Mouse (Mus musculus) thymus, adult 2 months (tissue): ENCODE measurements at regions not wholly inside any gene's neighbourhood (a gene's known extent, or its start where the extent isn't known, plus 50 kb on each side); places are given as distances from the start of the nearest gene placed in this dataset.
A peak's percentile ranks its signal among the peaks of the same experiment; 100 is the strongest.

ENCODE experiments used
- DNase-seq: peaks from one replicate; pipeline ENCODE4 v3.0.0; 2021
- H3K27ac ChIP-seq: fragments of 200-500 bp; 2 replicates; pipeline ENCODE4 v1.5.1; 2012; ENCODE audit warnings: low read length, control low read depth; ENCODE audit not compliant: control insufficient read depth, insufficient read depth
- H3K27me3 ChIP-seq: fragments of 200-500 bp; 2 replicates; pipeline ENCODE4 v1.6.1; 2012; ENCODE audit warnings: mild to moderate bottlenecking, low read length, moderate library complexity, mixed read lengths; ENCODE audit not compliant: control insufficient read depth, insufficient read depth
- H3K36me3 ChIP-seq: fragments of 200-500 bp; 2 replicates; pipeline ENCODE4 v1.6.1; 2012; ENCODE audit warnings: mild to moderate bottlenecking, low read length, moderate library complexity; ENCODE audit not compliant: control insufficient read depth, insufficient read depth
- H3K4me1 ChIP-seq: fragments of 200-500 bp; replicated peaks from 2 replicates; pipeline ENCODE4 v1.6.1; 2012; ENCODE audit warnings: low read length; ENCODE audit not compliant: control insufficient read depth, insufficient read depth
- H3K4me3 ChIP-seq: fragments of 200-500 bp; 2 replicates; pipeline ENCODE4 v1.5.1; 2012; ENCODE audit warnings: mild to moderate bottlenecking, low read length, control low read depth, moderate library complexity; ENCODE audit not compliant: control insufficient read depth, insufficient read depth
- CTCF ChIP-seq: fragments of 200-500 bp; IDR thresholded peaks from 2 replicates; pipeline ENCODE4 v1.5.1; 2012; ENCODE audit warnings: mild to moderate bottlenecking, control low read depth, low read length, moderate library complexity, borderline replicate concordance; ENCODE audit not compliant: control insufficient read depth, poor library complexity, insufficient read depth; ENCODE audit errors: extremely low read depth
- POLR2A ChIP-seq: fragments of 200-500 bp; IDR thresholded peaks from 2 replicates; pipeline ENCODE4 v1.6.1; 2012; ENCODE audit warnings: mild to moderate bottlenecking, low read length, control low read depth, moderate library complexity; ENCODE audit not compliant: control insufficient read depth, poor library complexity, insufficient read depth; ENCODE audit errors: extremely low read depth
- WGBS: fragments of 180-500 bp; shearing (Covaris S2); methylation state at CpG from one replicate; pipeline ENCODE4 v1.1.7; 2018; 5-methylcytosine and 5-hydroxymethylcytosine counted together

DNA sequence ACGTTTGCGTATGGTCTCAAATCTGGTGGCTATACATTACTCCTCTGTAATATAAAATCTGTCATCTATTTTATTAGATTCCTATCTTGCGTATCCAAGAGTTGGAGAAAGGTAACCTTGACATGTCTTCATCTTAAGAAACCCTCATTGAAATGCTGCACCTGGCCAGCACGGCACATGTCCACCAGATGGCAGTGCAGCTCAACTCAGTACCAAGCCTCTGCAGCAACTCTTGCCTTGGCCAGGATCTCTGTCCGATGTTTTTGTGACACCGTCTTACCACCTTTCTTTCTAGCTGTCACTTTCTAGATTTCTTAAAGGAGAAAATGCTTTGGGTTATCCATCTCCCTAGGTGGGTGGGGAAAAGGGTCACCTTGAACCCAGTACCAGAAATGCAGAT is 134.1 kb upstream of the Dcn start:
- H3K27ac ChIP-seq = no peak overlapping the region
- TF ChIP-seq CTCF = peak; percentile 82
- TF ChIP-seq POLR2A = no peak
- no peaks in the 10 kb centered on the region for H3K36me3 ChIP-seq
- WGBS = 37% methylated on average over 6 of the region's 6 CpGs
- H3K4me3 ChIP-seq = no peak overlapping the region
- no peaks in the 10 kb centered on the region for H3K27me3 ChIP-seq
- no peaks in the 10 kb centered on the region for H3K4me1 ChIP-seq
- peak; percentile 66 for DNase-seq

DNA sequence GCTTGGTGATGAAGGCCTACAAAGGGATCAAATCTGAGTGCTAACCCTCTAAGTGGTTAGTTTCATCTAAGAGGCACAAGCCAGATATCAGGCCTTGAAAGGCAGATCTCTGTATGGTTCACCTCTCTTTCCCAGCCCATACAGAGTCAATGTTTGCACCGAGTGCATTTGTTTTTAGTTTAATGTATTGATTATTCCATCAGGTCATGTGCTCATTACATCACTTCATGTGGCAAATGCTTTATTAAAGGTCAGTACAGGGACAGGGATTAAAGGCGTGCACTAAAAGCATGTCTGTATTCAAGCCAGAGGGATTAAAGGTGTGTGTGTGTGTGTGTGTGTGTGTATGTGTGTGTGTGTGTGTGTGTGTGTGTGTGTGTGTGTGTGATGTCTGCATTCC is 132.5 kb upstream of the Dcn start:
- Histone ChIP-seq H3K27ac (no peak overlapping the region), H3K27me3 (no peaks in the 10 kb centered on the region), H3K36me3 (no peaks in the 10 kb centered on the region), H3K4me1 (no peaks in the 10 kb centered on the region), H3K4me3 (no peak overlapping the region)
- DNase-seq = no peak
- TF ChIP-seq CTCF = no peak
- no peak for TF ChIP-seq POLR2A
- WGBS = 94% methylated on average over 2 of the region's 2 CpGs

GRCm38 (mm10) chr10:97368625-97369024 is 110.8 kb upstream of the Dcn start:
- Histone ChIP-seq H3K27me3 (no peaks in the 10 kb centered on the region), H3K36me3 (no peaks in the 10 kb centered on the region), H3K4me1 (no peaks in the 10 kb centered on the region), H3K27ac (no peak overlapping the region), H3K4me3 (no peak overlapping the region)
- WGBS = 89% methylated on average over 3 of the region's 3 CpGs
- TF ChIP-seq CTCF = no peak
- TF ChIP-seq POLR2A = no peak
- DNase-seq = no peak

DNA sequence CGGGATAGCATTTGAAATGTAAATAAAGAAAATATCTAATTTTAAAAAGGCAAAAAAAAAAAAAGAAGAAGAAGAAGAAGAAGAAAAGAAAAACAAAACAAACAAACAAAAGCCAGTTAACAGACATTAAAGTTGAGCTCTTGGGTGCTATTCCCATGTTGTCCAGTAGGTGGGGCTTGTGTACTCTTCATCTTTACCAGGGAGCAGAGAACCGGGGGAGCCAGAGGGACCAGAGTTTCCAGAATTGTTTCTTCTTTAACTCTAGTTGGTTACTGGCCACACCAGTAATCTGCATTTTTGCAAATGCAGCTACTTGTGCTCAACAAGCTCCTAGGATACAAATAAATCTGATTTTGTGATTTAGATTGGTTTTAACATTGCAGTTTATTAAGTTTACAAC is 103.6 kb upstream of the Dcn start:
- Histone ChIP-seq H3K4me1 (no peaks in the 10 kb centered on the region), H3K27me3 (no peaks in the 10 kb centered on the region), H3K27ac (no peak overlapping the region), H3K4me3 (no peak overlapping the region), H3K36me3 (no peaks in the 10 kb centered on the region)
- DNase-seq = peak; percentile 26
- TF ChIP-seq CTCF = no peak
- TF ChIP-seq POLR2A = no peak
- 7% methylated on average over 2 of the region's 2 CpGs for WGBS

GRCm38 (mm10) chr10:97376376-97376775 is 103.0 kb upstream of the Dcn start:
- TF ChIP-seq CTCF = no peak
- TF ChIP-seq POLR2A = no peak
- no peak for DNase-seq
- Histone ChIP-seq H3K27ac (no peak overlapping the region), H3K27me3 (no peaks in the 10 kb centered on the region), H3K36me3 (no peaks in the 10 kb centered on the region), H3K4me3 (no peak overlapping the region), H3K4me1 (no peaks in the 10 kb centered on the region)
- WGBS = 85% methylated on average over 4 of the region's 4 CpGs

GRCm38 (mm10) chr10:97381586-97381985 is 97.8 kb upstream of the Dcn start:
- Histone ChIP-seq H3K36me3 (no peaks in the 10 kb centered on the region), H3K27ac (no peak overlapping the region), H3K4me3 (no peak overlapping the region), H3K27me3 (no peaks in the 10 kb centered on the region), H3K4me1 (no peaks in the 10 kb centered on the region)
- DNase-seq = no peak
- TF ChIP-seq POLR2A (no peak), CTCF (no peak)

GRCm38 (mm10) chr10:97383881-97384280 is 95.5 kb upstream of the Dcn start:
- DNase-seq = no peak
- Histone ChIP-seq H3K27ac (no peak overlapping the region), H3K4me1 (no peaks in the 10 kb centered on the region), H3K27me3 (no peaks in the 10 kb centered on the region), H3K36me3 (no peaks in the 10 kb centered on the region), H3K4me3 (no peak overlapping the region)
- 93% methylated on average over 1 of the region's 1 CpGs for WGBS
- no peak for TF ChIP-seq CTCF
- no peak for TF ChIP-seq POLR2A
